Mouse (Mus musculus): Measurements from ENCODE around the gene Fads6. TPM values are rescaled to one million over a fixed set of nuclear protein-coding genes. Genes with fewer than 3 reads are reported as not detected.

Fads6 gene
- polyA plus RNA-seq, 1 experiment from 2014 or later: 0.55 TPM

DNA sequence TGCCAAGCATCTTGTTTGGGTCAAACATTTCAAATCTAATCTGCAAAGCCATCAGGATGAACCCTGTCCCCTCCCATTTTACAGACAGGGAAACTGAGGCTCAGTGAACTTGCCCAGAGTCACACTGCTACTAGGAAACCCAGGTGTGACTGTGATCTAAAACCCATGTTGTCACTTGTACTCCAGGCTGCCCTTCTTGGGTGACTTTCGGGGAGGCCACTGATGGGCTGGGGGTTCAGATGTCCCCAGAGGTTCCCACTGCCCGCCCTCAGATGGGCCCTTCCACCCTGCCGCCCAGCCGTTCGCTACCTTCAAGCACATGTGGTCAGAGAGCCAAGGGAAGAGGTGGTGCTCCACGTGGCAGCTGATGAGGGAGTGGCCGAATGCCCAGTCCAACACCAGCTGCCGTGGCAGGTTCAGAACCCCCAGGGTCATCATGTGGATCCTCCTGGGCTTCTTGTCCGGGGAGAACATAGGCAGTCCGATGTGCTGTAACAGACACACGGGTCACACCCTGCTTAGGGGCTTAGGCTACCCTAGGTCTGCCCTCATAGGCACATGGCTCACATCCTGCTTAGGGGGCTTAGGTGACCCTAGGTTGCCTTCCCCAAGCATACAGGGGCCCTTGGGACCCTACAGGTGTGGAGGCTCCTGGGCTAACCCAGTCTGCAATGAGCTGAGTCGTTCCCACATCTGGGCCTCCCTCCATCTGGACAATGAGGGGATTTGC, 13.4 kb downstream of the Fads6 start:
- Histone ChIP-seq H3K36me3 (no peaks in the 10 kb centered on the region), H3K9ac (no peak overlapping the region), H3K4me3 (replicated peaks) (no peak overlapping the region), H3K4me2 (no peak overlapping the region), H3K9me3 (replicated peaks) (no peaks in the 10 kb centered on the region), H3K27me3 (0 out of 2 replicates have a peak, but pooled peaks cover 3% of the 10 kb centered on the region), H3K27ac (no peak overlapping the region), H3K4me1 (0 out of 2 replicates have a peak, but pooled peaks cover 2% of the 10 kb centered on the region)
- ATAC-seq (replicated peaks; ENCODE audit: low FRiP score): no peak
- WGBS: 89% methylated on average over 12 of the region's 12 CpGs

GRCm38 (mm10) chr11:115283486-115283765, 14.0 kb downstream of the Fads6 start:
- Histone ChIP-seq H3K9ac (no peak overlapping the region), H3K4me1 (0 out of 2 replicates have a peak, but pooled peaks cover 2% of the 10 kb centered on the region), H3K9me3 (replicated peaks) (no peaks in the 10 kb centered on the region), H3K4me3 (replicated peaks) (no peak overlapping the region), H3K4me2 (no peak overlapping the region), H3K27me3 (0 out of 2 replicates have a peak, but pooled peaks cover 3% of the 10 kb centered on the region), H3K27ac (no peak overlapping the region), H3K36me3 (no peaks in the 10 kb centered on the region)
- 74% methylated on average over 9 of the region's 9 CpGs for WGBS
- no peak for ATAC-seq (replicated peaks; ENCODE audit: low FRiP score)

DNA sequence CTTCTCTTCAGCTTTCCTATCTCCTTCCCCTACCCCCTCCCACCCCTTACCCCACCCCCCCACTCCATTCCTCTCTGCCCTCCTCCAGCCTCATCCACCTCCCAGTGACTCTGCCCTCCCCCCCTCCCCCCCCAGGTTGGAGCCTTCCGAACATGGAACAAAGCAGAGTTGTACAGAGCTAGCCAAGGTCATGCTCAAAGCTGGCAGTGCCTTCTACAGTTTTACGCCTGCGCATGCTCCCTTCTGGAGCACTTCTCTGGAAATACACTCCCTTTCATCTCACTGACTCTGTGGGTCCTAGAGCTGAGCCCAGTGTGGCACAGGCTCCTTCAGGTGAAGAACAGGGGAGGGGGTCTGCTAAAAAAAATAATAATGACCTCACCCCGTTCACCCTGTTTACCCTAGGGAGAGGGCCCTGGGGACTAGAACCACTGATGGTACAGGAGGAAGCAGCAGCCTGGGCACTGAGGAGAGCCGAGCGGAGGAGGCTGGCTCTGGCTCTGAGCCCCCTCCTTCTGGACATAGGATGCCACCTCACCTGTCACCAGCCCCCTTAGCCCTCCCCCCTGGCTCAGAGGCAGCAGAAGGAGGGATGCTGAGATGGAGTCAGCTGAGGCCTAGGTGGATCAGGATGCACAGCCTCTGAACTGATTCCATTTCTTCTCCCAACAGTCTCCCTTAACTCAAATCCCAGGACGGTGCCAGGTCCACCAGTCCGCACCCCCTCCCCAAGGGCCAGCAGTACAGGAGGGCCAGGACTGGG, 14.6 kb downstream of the Fads6 start:
- Histone ChIP-seq H3K27ac (no peak overlapping the region), H3K4me2 (no peak overlapping the region), H3K27me3 (0 out of 2 replicates have a peak, but pooled peaks cover 3% of the 10 kb centered on the region), H3K9ac (no peak overlapping the region), H3K9me3 (replicated peaks) (no peaks in the 10 kb centered on the region), H3K36me3 (no peaks in the 10 kb centered on the region), H3K4me1 (peaks cover 4% of the 10 kb centered on the region; the same call in 1 of the 2 replicates), H3K4me3 (replicated peaks) (no peak overlapping the region)
- 79% methylated on average over 8 of the region's 8 CpGs for WGBS
- no peak for ATAC-seq (replicated peaks; ENCODE audit: low FRiP score)

DNA sequence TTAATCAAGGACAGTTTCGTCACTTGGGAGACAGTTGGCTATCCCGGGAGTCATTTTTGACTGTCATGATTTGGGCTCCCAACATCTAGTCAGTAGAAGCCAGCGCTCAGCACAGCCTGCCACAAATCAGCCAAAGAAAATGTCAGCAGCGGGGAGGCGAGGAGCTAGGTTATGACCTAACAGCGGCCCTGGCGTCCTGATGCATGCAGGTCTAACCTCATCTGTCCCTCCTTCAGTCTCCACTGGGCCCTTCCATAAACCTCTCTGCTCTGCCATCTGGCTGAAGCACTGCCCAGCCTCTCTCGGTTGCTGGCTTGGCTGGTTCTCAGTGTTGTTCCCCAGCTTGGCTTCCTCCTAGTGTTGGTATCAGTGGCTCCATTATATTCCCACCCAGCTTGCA, 15.2 kb downstream of the Fads6 start:
- no peak for ATAC-seq (replicated peaks; ENCODE audit: low FRiP score)
- Histone ChIP-seq H3K9ac (no peak overlapping the region), H3K27ac (no peak overlapping the region), H3K4me2 (no peak overlapping the region), H3K4me3 (replicated peaks) (no peak overlapping the region), H3K36me3 (no peaks in the 10 kb centered on the region), H3K27me3 (0 out of 2 replicates have a peak, but pooled peaks cover 3% of the 10 kb centered on the region), H3K9me3 (replicated peaks) (no peaks in the 10 kb centered on the region), H3K4me1 (peaks cover 8% of the 10 kb centered on the region; the same call in 1 of the 2 replicates)
- WGBS: 57% methylated on average over 8 of the region's 8 CpGs

GRCm38 (mm10) chr11:115279726-115280125, 17.7 kb downstream of the Fads6 start:
- no peak overlapping the region for H3K27ac ChIP-seq
- no peaks in the 10 kb centered on the region for H3K9me3 ChIP-seq (replicated peaks)
- peaks cover 19% of the 10 kb centered on the region for H3K4me1 ChIP-seq
- WGBS: 85% methylated on average over 1 of the region's 1 CpGs
- no peak for ATAC-seq (replicated peaks; ENCODE audit: low FRiP score)
- no peaks in the 10 kb centered on the region for H3K36me3 ChIP-seq
- H3K4me2 ChIP-seq: no peak overlapping the region
- H3K9ac ChIP-seq: no peak overlapping the region
- H3K27me3 ChIP-seq: no peaks in the 10 kb centered on the region
- no peak overlapping the region for H3K4me3 ChIP-seq (replicated peaks)

- no peak overlapping the region for H3K4me3 ChIP-seq (replicated peaks)
- no peak overlapping the region for H3K27ac ChIP-seq
- no peak overlapping the region for H3K9ac ChIP-seq
- 80% methylated on average over 6 of the region's 6 CpGs for WGBS
- H3K4me2 ChIP-seq: peak overlapping the region; percentile 96
- H3K4me1 ChIP-seq: peaks cover 19% of the 10 kb centered on the region
- no peaks in the 10 kb centered on the region for H3K36me3 ChIP-seq
- no peaks in the 10 kb centered on the region for H3K9me3 ChIP-seq (replicated peaks)
- no peaks in the 10 kb centered on the region for H3K27me3 ChIP-seq
- ATAC-seq (replicated peaks; ENCODE audit: low FRiP score): no peak
Measured at GRCm38 (mm10) chr11:115278176-115278575, 19.3 kb downstream of the Fads6 start.

DNA sequence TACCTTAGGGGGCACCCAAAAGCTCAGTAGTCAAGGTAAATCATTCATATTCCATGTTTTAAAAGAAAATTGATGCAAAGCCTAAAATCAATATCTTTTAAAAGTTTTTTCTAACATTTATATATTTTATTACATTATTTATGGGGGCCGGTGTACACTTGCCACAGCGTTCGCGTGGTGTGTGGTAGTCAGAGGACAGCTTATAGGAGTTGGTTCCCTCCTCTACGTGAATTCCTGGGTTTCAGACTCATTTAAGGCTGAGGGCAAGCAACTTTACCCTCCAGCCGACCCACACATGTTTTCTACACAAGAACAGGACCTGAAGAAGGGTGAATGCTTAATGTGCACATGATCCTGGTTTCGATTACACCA, 19.9 kb downstream of the Fads6 start:
- Histone ChIP-seq H3K4me1 (peaks cover 19% of the 10 kb centered on the region), H3K27ac (peak overlapping the region; percentile 90), H3K36me3 (no peaks in the 10 kb centered on the region), H3K4me2 (peak overlapping the region; percentile 96), H3K4me3 (replicated peaks) (peak overlapping the region; percentile 73), H3K9ac (peak overlapping the region; percentile 53), H3K27me3 (no peaks in the 10 kb centered on the region), H3K9me3 (replicated peaks) (no peaks in the 10 kb centered on the region)
- 17% methylated on average over 7 of the region's 7 CpGs for WGBS
- ATAC-seq (replicated peaks; ENCODE audit: low FRiP score): no peak

DNA sequence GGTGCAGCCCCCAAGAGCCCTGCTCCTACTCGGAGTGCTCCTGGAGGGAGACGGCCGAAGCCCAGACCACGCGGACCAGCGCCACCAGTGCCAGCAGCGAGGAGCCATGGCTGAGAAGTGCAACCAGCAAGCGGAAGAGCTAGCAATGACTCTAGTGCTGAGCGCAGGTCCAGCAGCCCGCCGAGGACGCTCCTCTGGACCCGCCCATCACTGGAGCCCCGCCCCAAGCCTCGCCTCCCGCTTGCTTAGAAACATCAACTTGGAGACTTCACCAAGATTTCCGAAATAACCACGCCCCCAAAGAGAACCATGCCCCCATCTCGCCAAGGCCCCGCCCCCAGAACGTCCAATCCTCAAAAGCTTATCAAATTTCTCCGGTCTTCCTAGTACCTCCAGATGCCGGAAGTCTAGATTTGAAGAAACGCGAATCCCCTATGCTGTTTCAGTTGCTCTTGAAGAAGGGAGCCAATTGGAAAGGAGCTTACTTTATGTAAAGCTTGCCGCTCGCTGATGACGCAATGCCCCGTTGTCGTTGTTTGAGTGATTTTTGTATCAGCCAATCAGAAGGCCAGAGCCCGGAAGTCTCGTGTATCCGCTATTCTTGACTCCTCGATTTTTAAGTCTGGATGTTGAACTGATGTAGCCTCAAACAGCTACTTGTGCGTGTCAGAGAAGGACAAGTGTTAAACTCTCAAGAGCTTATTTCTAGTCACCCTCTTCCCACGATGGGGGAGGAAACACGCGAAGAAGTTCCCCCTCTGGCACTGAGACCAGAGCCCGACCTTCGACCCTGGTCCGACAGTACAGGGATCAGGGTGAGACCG, 20.5 kb downstream of the Fads6 start, which contains the start of gene Fdxr:
Gene Fdxr (minus strand): TSS at position 271 of the 824 bp plus-strand sequence.
- no peaks in the 10 kb centered on the region for H3K27me3 ChIP-seq
- no peaks in the 10 kb centered on the region for H3K9me3 ChIP-seq (replicated peaks)
- no peaks in the 10 kb centered on the region for H3K36me3 ChIP-seq
- H3K4me3 ChIP-seq (replicated peaks): peak within 1 kb of the TSS; percentile 73
- peak; percentile 97 for ATAC-seq (replicated peaks; ENCODE audit: low FRiP score)
- peak within 1 kb of the TSS; percentile 90 for H3K27ac ChIP-seq
- H3K9ac ChIP-seq: peak within 1 kb of the TSS; percentile 76
- WGBS: under 1% methylated on average over 42 of the region's 42 CpGs
- peak within 1 kb of the TSS; percentile 96 for H3K4me2 ChIP-seq
- H3K4me1 ChIP-seq: peaks cover 19% of the 10 kb centered on the region

GRCm38 (mm10) chr11:115275954-115276353, 21.5 kb downstream of the Fads6 start:
- Histone ChIP-seq H3K9ac (peak overlapping the region; percentile 76; the same call in 1 of the 2 replicates), H3K4me1 (peaks cover 19% of the 10 kb centered on the region), H3K27ac (no peak overlapping the region), H3K4me2 (peak overlapping the region; percentile 96), H3K4me3 (replicated peaks) (peak overlapping the region; percentile 73), H3K9me3 (replicated peaks) (no peaks in the 10 kb centered on the region), H3K27me3 (no peaks in the 10 kb centered on the region), H3K36me3 (no peaks in the 10 kb centered on the region)
- WGBS: 63% methylated on average over 3 of the region's 3 CpGs
- no peak for ATAC-seq (replicated peaks; ENCODE audit: low FRiP score)

- 80% methylated on average over 6 of the region's 6 CpGs for WGBS
- no peak overlapping the region for H3K4me3 ChIP-seq (replicated peaks)
- H3K36me3 ChIP-seq: no peaks in the 10 kb centered on the region
- H3K4me1 ChIP-seq: peaks cover 19% of the 10 kb centered on the region
- H3K4me2 ChIP-seq: no peak overlapping the region; the same call in 1 of the 2 replicates
- H3K9ac ChIP-seq: no peak overlapping the region
- no peaks in the 10 kb centered on the region for H3K9me3 ChIP-seq (replicated peaks)
- no peak overlapping the region for H3K27ac ChIP-seq
- ATAC-seq (replicated peaks; ENCODE audit: low FRiP score): no peak
- H3K27me3 ChIP-seq: no peaks in the 10 kb centered on the region
Measured at GRCm38 (mm10) chr11:115275509-115275908, 22.0 kb downstream of the Fads6 start.

GRCm38 (mm10) chr11:115274771-115275170, 22.7 kb downstream of the Fads6 start:
- Histone ChIP-seq H3K4me3 (replicated peaks) (no peak overlapping the region), H3K4me1 (peaks cover 23% of the 10 kb centered on the region), H3K9ac (no peak overlapping the region), H3K9me3 (replicated peaks) (no peaks in the 10 kb centered on the region), H3K36me3 (no peaks in the 10 kb centered on the region), H3K27me3 (0 out of 2 replicates have a peak, but pooled peaks cover under 1% of the 10 kb centered on the region), H3K27ac (no peak overlapping the region), H3K4me2 (no peak overlapping the region)
- ATAC-seq (replicated peaks; ENCODE audit: low FRiP score): no peak
- 80% methylated on average over 6 of the region's 6 CpGs for WGBS
